9 mouse cellular contexts compared by ENCODE assay signal in genomic region chr5:37091171-37091628, GRCm38 (mm10). TPM values are rescaled to one million over a fixed set of nuclear protein-coding genes. Genes with fewer than 3 reads are reported as not detected.
DNase-seq lines count a peak whose midpoint lies in the region; ATAC-seq lines count a peak whose summit lies in the region.
"Had no signal": no experiment of that assay in that cellular context is flagged by ENCODE, and none has a peak within 500 bp of the region (broad histone marks: within the 10 kb centered on the region; RNA-seq: fewer than 3 reads in every experiment).

No protein-coding gene starts in this region.

- WGBS in kidney, embryonic 15.5 days, result 1% methylated on average over 47 of the region's 47 CpGs
- under 1% methylated on average over 47 of the region's 47 CpGs for WGBS in forebrain, embryonic 12.5 days
- WGBS in midbrain, embryonic 11.5 days, result under 1% methylated on average over 47 of the region's 47 CpGs

- peaks cover 10% of the 10 kb centered on the region for H3K4me1 ChIP-seq in kidney, embryonic 15.5 days
- H3K4me1 ChIP-seq in forebrain, embryonic 12.5 days, result peaks cover 9% of the 10 kb centered on the region
- peaks cover 6% of the 10 kb centered on the region for H3K4me1 ChIP-seq in midbrain, embryonic 11.5 days (ENCODE audit: control insufficient read depth, insufficient read depth, low read length)

- 0 out of 2 replicates have a peak overlapping the region, but pooled peaks have one; percentile 33 for H3K9ac ChIP-seq in kidney, embryonic 15.5 days
- peak overlapping the region; percentile 54 for H3K9ac ChIP-seq in forebrain, embryonic 12.5 days
- H3K9ac ChIP-seq in midbrain, embryonic 11.5 days (ENCODE audit: low read length), result peak overlapping the region; percentile 50

- H3K4me3 ChIP-seq in kidney, embryonic 15.5 days (replicated peaks), result peak overlapping the region; percentile 38
- peak overlapping the region; percentile 44 for H3K4me3 ChIP-seq in forebrain, embryonic 12.5 days (replicated peaks)
- H3K4me3 ChIP-seq in midbrain, embryonic 11.5 days (ENCODE audit: low read depth, low read length), result peak overlapping the region; percentile 31

- ATAC-seq in kidney, embryonic 15.5 days (replicated peaks; ENCODE audit: low FRiP score), result 0 out of 2 replicates have a peak, but pooled peaks have one; percentile 29
- ATAC-seq in forebrain, embryonic 12.5 days (ENCODE audit: low FRiP score), result peak; percentile 58; the same call in 1 of the 2 replicates
- peak; percentile 71; the same call in 1 of the 2 replicates for ATAC-seq in midbrain, embryonic 11.5 days (ENCODE audit: low FRiP score)
- no peak for ATAC-seq in megakaryocyte progenitor cell, adult 5-6 weeks (replicated peaks; ENCODE audit: poor library complexity)

- H3K36me3 ChIP-seq in kidney, embryonic 15.5 days, result no peaks in the 10 kb centered on the region
- no peaks in the 10 kb centered on the region for H3K36me3 ChIP-seq in forebrain, embryonic 12.5 days (replicated peaks)
- H3K36me3 ChIP-seq in midbrain, embryonic 11.5 days (ENCODE audit: control insufficient read depth, insufficient read depth, low read length), result no peaks in the 10 kb centered on the region

- no peak for DNase-seq in kidney, postnatal 36 days
- DNase-seq in adrenal gland, postnatal 36 days, result peak; percentile 47 to 63
- peak; percentile 92 for DNase-seq in midbrain, embryonic 11.5 days (ENCODE audit: low spot score, missing footprints)
- DNase-seq in T-cell, adult 2 months (ENCODE audit: low spot score), result no peak
- DNase-seq in layer of hippocampus, postnatal 14 days (ENCODE audit: low spot score in 2 of 2), result no peak

- H3K4me2 ChIP-seq in kidney, embryonic 15.5 days, result peak overlapping the region; percentile 75
- H3K4me2 ChIP-seq in forebrain, embryonic 12.5 days, result peak overlapping the region; percentile 74
- peak overlapping the region; percentile 77 for H3K4me2 ChIP-seq in midbrain, embryonic 11.5 days

- H3K9me3 ChIP-seq in kidney, embryonic 15.5 days (replicated peaks), result no peaks in the 10 kb centered on the region
- H3K9me3 ChIP-seq in forebrain, embryonic 12.5 days, result no peaks in the 10 kb centered on the region
- H3K9me3 ChIP-seq in midbrain, embryonic 11.5 days (ENCODE audit: control insufficient read depth, low read length), result no peaks in the 10 kb centered on the region

- no peak overlapping the region for H3K27ac ChIP-seq in kidney, embryonic 15.5 days
- H3K27ac ChIP-seq in forebrain, embryonic 12.5 days, result no peak overlapping the region
- no peak overlapping the region for H3K27ac ChIP-seq in midbrain, embryonic 11.5 days (ENCODE audit: low read depth, low read length)

- H3K27me3 ChIP-seq in kidney, embryonic 15.5 days, result peaks cover 41% of the 10 kb centered on the region
- peaks cover 46% of the 10 kb centered on the region for H3K27me3 ChIP-seq in forebrain, embryonic 12.5 days
- peaks cover 27% of the 10 kb centered on the region for H3K27me3 ChIP-seq in midbrain, embryonic 11.5 days (ENCODE audit: control insufficient read depth, insufficient read depth, low read length)

RNA-seq across cellular contexts. Expression of gene Gm1043, which starts 6.0 kb away (rescaled TPM):
- polyA plus RNA-seq in kidney, embryonic 15.5 days (2015; fragmentation: Nextera tagmentation; extraction: Ambion mirVana), result not detected in 2 replicates
- under 1 TPM; 0.13 to 0.70 TPM for total RNA-seq in adrenal gland, postnatal 36 days (2021)
- polyA plus RNA-seq in forebrain, embryonic 12.5 days (2016; fragmentation: Nextera tagmentation; extraction: Ambion mirVana), result 0.29 and 0.31 TPM in 2 replicates
- polyA plus RNA-seq in midbrain, embryonic 11.5 days (2014; fragmentation: Nextera tagmentation; extraction: Ambion mirVana), result 0.04 TPM in 2 replicates
- total RNA-seq in layer of hippocampus, postnatal 14 days (2021), result 10 to 100 TPM; 17.5 to 21.6 TPM
- not detected in 2 replicates for total RNA-seq in megakaryocyte progenitor cell, adult 5-6 weeks (2015)
- total RNA-seq in megakaryocyte progenitor cell, adult 5-6 weeks (2017), result not detected in 2 replicates
- total RNA-seq: MEL had no signal

Comparison
In these comparisons a context has a peak if more than half of its experiments do, and no peak if none do; other contexts are left out.
1. DNase-seq: peak in adrenal gland, postnatal 36 days (2 of 2) and midbrain, embryonic 11.5 days (single experiment); none in kidney, postnatal 36 days (0 of 2), T-cell, adult 2 months (single experiment) and layer of hippocampus, postnatal 14 days (0 of 2).
2. RNA of gene Gm1043, which starts 6.0 kb away (total RNA-seq): 17.5 to 21.6 TPM in layer of hippocampus, postnatal 14 days; 0.13 to 0.70 TPM in adrenal gland, postnatal 36 days and not detected in megakaryocyte progenitor cell, adult 5-6 weeks; every median in the first group is over 10 times any median in the second.
3. Peak in every context shown above with its lines, with median percentiles within 50 percentile points of each other: H3K4me2 ChIP-seq, H3K4me3 ChIP-seq and H3K9ac ChIP-seq.